Mouse (Mus musculus) embryonic facial prominence, embryonic 12.5 days (tissue): ENCODE results near the gene Tbc1d8. TPM values are rescaled to one million over a fixed set of nuclear protein-coding genes. Genes with fewer than 3 reads are reported as not detected.

ENCODE experiments used
- ATAC-seq: fragments of 200-750 bp; cut with Nextera tagmentation; 2 replicates; pipeline ENCODE4 v1.8.0; 2017; ENCODE audit not compliant: insufficient number of reproducible peaks, insufficient read depth, low FRiP score, low TSS enrichment
- H3K27ac ChIP-seq: fragments of 300-500 bp; sonication (generic); 2 replicates; pipeline ENCODE4 v1.5.1; 2016; ENCODE audit warnings: mild to moderate bottlenecking
- H3K27me3 ChIP-seq: fragments of 300-500 bp; sonication (generic); 2 replicates; pipeline ENCODE4 v1.6.1; 2016; ENCODE audit warnings: mild to moderate bottlenecking, moderate library complexity
- H3K36me3 ChIP-seq: fragments of 300-500 bp; sonication (generic); 2 replicates; pipeline ENCODE4 v1.6.1; 2016; ENCODE audit warnings: mild to moderate bottlenecking
- H3K4me1 ChIP-seq: fragments of 300-500 bp; sonication (generic); 2 replicates; pipeline ENCODE4 v1.6.1; 2016
- H3K4me2 ChIP-seq: fragments of 300-500 bp; sonication (generic); replicated peaks from 2 replicates; pipeline ENCODE4 v1.6.1; 2016; ENCODE audit warnings: mild to moderate bottlenecking, moderate library complexity
- H3K4me3 ChIP-seq: fragments of 300-500 bp; sonication (generic); 2 replicates; pipeline ENCODE4 v1.5.1; 2016; ENCODE audit warnings: mild to moderate bottlenecking
- H3K9ac ChIP-seq: fragments of 300-500 bp; sonication (generic); 2 replicates; pipeline ENCODE4 v1.6.1; 2016; ENCODE audit warnings: mild to moderate bottlenecking, moderate library complexity
- H3K9me3 ChIP-seq: fragments of 300-500 bp; sonication (generic); 2 replicates; pipeline ENCODE4 v1.6.1; 2016; ENCODE audit warnings: mild to moderate bottlenecking, moderate library complexity
- WGBS: fragments of 180-500 bp; shearing (Covaris S2); methylation state at CpG from one replicate; pipeline ENCODE4 v1.1.7; 2016; 5-methylcytosine and 5-hydroxymethylcytosine counted together
- polyA plus RNA-seq: library from polyadenylated mRNA; unstranded; fragments of >200 nt; fragmentation: Nextera tagmentation; extraction: Ambion mirVana; gene quantifications from 2 replicates; pipeline ENCODE4 v1.2.1, GENCODE M21; 2016

Tbc1d8 gene
- polyA plus RNA-seq, 1 experiment from 2014 or later = 9.4 TPM

GRCm38 (mm10) chr1:39504261-39504660, 25.7 kb upstream of the Tbc1d8 start:
- Histone ChIP-seq H3K27me3 (no peaks in the 10 kb centered on the region), H3K9ac (no peak overlapping the region), H3K9me3 (no peaks in the 10 kb centered on the region), H3K36me3 (no peaks in the 10 kb centered on the region), H3K4me1 (peaks cover 3% of the 10 kb centered on the region; the same call in 1 of the 2 replicates), H3K4me3 (no peak overlapping the region), H3K27ac (no peak overlapping the region), H3K4me2 (no peak overlapping the region)
- ATAC-seq = no peak
- 11% methylated on average over 1 of the region's 1 CpGs for WGBS

GRCm38 (mm10) chr1:39502817-39503633, 24.5 kb upstream of the Tbc1d8 start:
- ATAC-seq = no peak
- H3K4me3 ChIP-seq = no peak overlapping the region
- H3K9ac ChIP-seq = no peak overlapping the region
- H3K27me3 ChIP-seq = no peaks in the 10 kb centered on the region
- peaks cover 3% of the 10 kb centered on the region; the same call in 1 of the 2 replicates for H3K4me1 ChIP-seq
- no peak overlapping the region for H3K4me2 ChIP-seq
- H3K9me3 ChIP-seq = no peaks in the 10 kb centered on the region
- H3K27ac ChIP-seq = no peak overlapping the region
- WGBS = 86% methylated on average over 17 of the region's 17 CpGs
- H3K36me3 ChIP-seq = no peaks in the 10 kb centered on the region

- no peaks in the 10 kb centered on the region for H3K27me3 ChIP-seq
- 85% methylated on average over 2 of the region's 2 CpGs for WGBS
- H3K9me3 ChIP-seq = no peaks in the 10 kb centered on the region
- no peaks in the 10 kb centered on the region for H3K4me1 ChIP-seq
- H3K4me2 ChIP-seq = no peak overlapping the region
- H3K4me3 ChIP-seq = no peak overlapping the region
- no peak overlapping the region for H3K9ac ChIP-seq
- H3K36me3 ChIP-seq = no peaks in the 10 kb centered on the region
- peak; percentile 86 for ATAC-seq
- no peak overlapping the region for H3K27ac ChIP-seq
These were observed 21.0 kb upstream of the Tbc1d8 start for GRCm38 (mm10) chr1:39499485-39499941.

- Histone ChIP-seq H3K4me2 (no peak overlapping the region), H3K4me3 (no peak overlapping the region), H3K9me3 (no peaks in the 10 kb centered on the region), H3K4me1 (no peaks in the 10 kb centered on the region), H3K27ac (no peak overlapping the region), H3K9ac (no peak overlapping the region), H3K36me3 (no peaks in the 10 kb centered on the region), H3K27me3 (no peaks in the 10 kb centered on the region)
- WGBS = 85% methylated on average over 11 of the region's 11 CpGs
- no peak for ATAC-seq
These were observed 19.2 kb upstream of the Tbc1d8 start for GRCm38 (mm10) chr1:39497748-39498147.

GRCm38 (mm10) chr1:39496995-39497394, 18.4 kb upstream of the Tbc1d8 start:
- no peaks in the 10 kb centered on the region for H3K36me3 ChIP-seq
- 91% methylated on average over 4 of the region's 4 CpGs for WGBS
- no peak overlapping the region for H3K27ac ChIP-seq
- H3K27me3 ChIP-seq = no peaks in the 10 kb centered on the region
- H3K4me3 ChIP-seq = no peak overlapping the region
- H3K4me2 ChIP-seq = no peak overlapping the region
- no peak for ATAC-seq
- no peaks in the 10 kb centered on the region for H3K4me1 ChIP-seq
- H3K9ac ChIP-seq = no peak overlapping the region
- no peaks in the 10 kb centered on the region for H3K9me3 ChIP-seq

GRCm38 (mm10) chr1:39493664-39494063, 15.1 kb upstream of the Tbc1d8 start:
- 76% methylated on average over 3 of the region's 3 CpGs for WGBS
- Histone ChIP-seq H3K4me2 (no peak overlapping the region), H3K36me3 (no peaks in the 10 kb centered on the region), H3K4me1 (no peaks in the 10 kb centered on the region), H3K27ac (no peak overlapping the region), H3K4me3 (no peak overlapping the region), H3K9ac (no peak overlapping the region), H3K27me3 (no peaks in the 10 kb centered on the region), H3K9me3 (no peaks in the 10 kb centered on the region)
- ATAC-seq = no peak

GRCm38 (mm10) chr1:39493165-39493564, 14.6 kb upstream of the Tbc1d8 start:
- Histone ChIP-seq H3K4me3 (no peak overlapping the region), H3K36me3 (no peaks in the 10 kb centered on the region), H3K9me3 (no peaks in the 10 kb centered on the region), H3K4me1 (no peaks in the 10 kb centered on the region), H3K27ac (no peak overlapping the region), H3K9ac (no peak overlapping the region), H3K4me2 (no peak overlapping the region), H3K27me3 (no peaks in the 10 kb centered on the region)
- WGBS = 87% methylated on average over 5 of the region's 5 CpGs
- no peak for ATAC-seq

GRCm38 (mm10) chr1:39487370-39487769, 8.8 kb upstream of the Tbc1d8 start:
- no peak overlapping the region for H3K4me2 ChIP-seq
- peaks cover 1% of the 10 kb centered on the region; the same call in 1 of the 2 replicates for H3K4me1 ChIP-seq
- H3K9me3 ChIP-seq = no peaks in the 10 kb centered on the region
- no peaks in the 10 kb centered on the region for H3K27me3 ChIP-seq
- 68% methylated on average over 3 of the region's 3 CpGs for WGBS
- no peak overlapping the region for H3K27ac ChIP-seq
- no peak overlapping the region for H3K4me3 ChIP-seq
- no peak for ATAC-seq
- H3K36me3 ChIP-seq = no peaks in the 10 kb centered on the region
- H3K9ac ChIP-seq = no peak overlapping the region

- no peaks in the 10 kb centered on the region for H3K36me3 ChIP-seq
- no peak overlapping the region for H3K9ac ChIP-seq
- H3K4me1 ChIP-seq = peaks cover 13% of the 10 kb centered on the region
- no peak overlapping the region for H3K4me3 ChIP-seq
- no peak overlapping the region for H3K27ac ChIP-seq
- H3K4me2 ChIP-seq = no peak overlapping the region
- ATAC-seq = no peak
- H3K27me3 ChIP-seq = peaks cover 8% of the 10 kb centered on the region
- no peaks in the 10 kb centered on the region for H3K9me3 ChIP-seq
- WGBS = 58% methylated on average over 10 of the region's 10 CpGs
These were observed 3.7 kb upstream of the Tbc1d8 start for GRCm38 (mm10) chr1:39482115-39482815.

- peaks cover 19% of the 10 kb centered on the region for H3K27me3 ChIP-seq
- H3K9ac ChIP-seq = no peak overlapping the region
- H3K4me3 ChIP-seq = no peak overlapping the region
- 54% methylated on average over 5 of the region's 5 CpGs for WGBS
- H3K4me2 ChIP-seq = peak overlapping the region; percentile 94
- no peaks in the 10 kb centered on the region for H3K36me3 ChIP-seq
- H3K9me3 ChIP-seq = no peaks in the 10 kb centered on the region
- 0 out of 2 replicates have a peak overlapping the region, but pooled peaks have one; percentile 11 for H3K27ac ChIP-seq
- no peak for ATAC-seq
- H3K4me1 ChIP-seq = peaks cover 16% of the 10 kb centered on the region
These were observed 699 bp upstream of the Tbc1d8 start for GRCm38 (mm10) chr1:39479254-39479653.

- H3K4me1 ChIP-seq = peaks cover 16% of the 10 kb centered on the region
- peak overlapping the region; percentile 67 for H3K4me3 ChIP-seq
- H3K4me2 ChIP-seq = peak overlapping the region; percentile 94
- WGBS = 3% methylated on average over 10 of the region's 10 CpGs
- H3K9ac ChIP-seq = peak overlapping the region; percentile 65; the same call in 1 of the 2 replicates
- ATAC-seq = peak; percentile 57; the same call in 1 of the 2 replicates
- peak overlapping the region; percentile 26; the same call in 1 of the 2 replicates for H3K27ac ChIP-seq
- H3K27me3 ChIP-seq = peaks cover 19% of the 10 kb centered on the region
- H3K9me3 ChIP-seq = no peaks in the 10 kb centered on the region
- no peaks in the 10 kb centered on the region for H3K36me3 ChIP-seq
These were observed 293 bp upstream of the Tbc1d8 start for GRCm38 (mm10) chr1:39478896-39479200.

- no peak overlapping the region for H3K4me3 ChIP-seq
- H3K9ac ChIP-seq = no peak overlapping the region
- H3K4me1 ChIP-seq = peaks cover 11% of the 10 kb centered on the region
- H3K4me2 ChIP-seq = peak overlapping the region; percentile 94
- no peak for ATAC-seq
- H3K9me3 ChIP-seq = no peaks in the 10 kb centered on the region
- peaks cover 19% of the 10 kb centered on the region for H3K27me3 ChIP-seq
- WGBS = 77% methylated on average over 5 of the region's 5 CpGs
- H3K27ac ChIP-seq = no peak overlapping the region
- no peaks in the 10 kb centered on the region for H3K36me3 ChIP-seq
These were observed 1.5 kb downstream of the Tbc1d8 start for GRCm38 (mm10) chr1:39477064-39477463.
